Mouse (Mus musculus) kidney, adult 2 months (tissue): ENCODE data around the gene Ccdc92b.

Experiments used
- CTCF ChIP-seq: fragments of 200-500 bp; conservative IDR thresholded peaks from 2 replicates; pipeline ENCODE4 v1.5.1; 2011; ENCODE audit warnings: low read depth, mild to moderate bottlenecking, control low read depth, low read length, moderate library complexity, mixed read lengths; ENCODE audit not compliant: insufficient read depth, insufficient read length
- POLR2A ChIP-seq: fragments of 200-500 bp; IDR thresholded peaks from one replicate; pipeline ENCODE4 v1.6.1; 2011; ENCODE audit warnings: low read depth, low read length, control low read depth

DNA sequence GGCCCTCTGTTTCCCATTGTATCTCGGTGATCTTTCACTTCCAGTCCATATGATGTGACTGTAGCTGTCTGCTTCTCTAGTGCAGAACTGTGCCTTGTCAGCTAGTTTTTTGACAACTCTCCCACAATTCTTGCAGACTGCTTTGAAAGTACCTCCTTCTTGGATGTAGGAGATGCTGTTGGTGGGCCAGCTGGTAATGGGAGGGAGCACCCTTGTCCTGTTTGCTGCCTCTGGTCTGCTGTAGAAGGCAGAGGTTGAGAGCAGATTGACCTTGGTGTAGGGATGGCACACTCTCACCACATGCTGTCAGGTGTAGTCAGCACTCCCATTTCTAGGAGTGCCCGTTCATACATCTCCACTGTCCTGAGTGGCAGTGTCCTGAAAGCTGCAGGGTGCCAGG is 49.6 kb downstream of the Ccdc92b start:
- TF ChIP-seq CTCF (no peak), POLR2A (no peak)
